Mouse (Mus musculus) bone marrow macrophage, adult 2 months (primary cell): Measurements from ENCODE around the gene Aatk. TPM values are rescaled to one million over a fixed set of nuclear protein-coding genes. Genes with fewer than 3 reads are reported as not detected.

ENCODE experiments used
- H3K27ac ChIP-seq: 2 replicates; pipeline ENCODE4 v1.5.1; 2012; ENCODE audit warnings: low read depth, low read length; ENCODE audit not compliant: insufficient read depth
- H3K4me1 ChIP-seq: 2 replicates; pipeline ENCODE4 v1.6.1; 2012; ENCODE audit warnings: low read length; ENCODE audit not compliant: control insufficient read depth, insufficient read depth
- H3K4me3 ChIP-seq: 2 replicates; pipeline ENCODE4 v1.5.1; 2012; ENCODE audit warnings: mild to moderate bottlenecking, low read length, moderate library complexity; ENCODE audit not compliant: insufficient read depth
- CTCF ChIP-seq: IDR thresholded peaks from 2 replicates; pipeline ENCODE4 v1.5.1; 2012; ENCODE audit warnings: low read depth, mild to moderate bottlenecking, low read length, moderate library complexity
- POLR2A ChIP-seq: IDR thresholded peaks from 2 replicates; pipeline ENCODE4 v1.6.1; 2012; ENCODE audit warnings: mild to moderate bottlenecking, low read depth, low read length, borderline replicate concordance
- polyA plus RNA-seq: library from polyadenylated mRNA; stranded (reverse); fragments of >200 nt; gene quantifications from 2 replicates; pipeline ENCODE4 v1.2.4, GENCODE M21; 2012; ENCODE audit not compliant: missing spikeins, insufficient read depth, insufficient read length

Gene Aatk
- polyA plus RNA-seq, 1 experiment, result 9.9 TPM

DNA sequence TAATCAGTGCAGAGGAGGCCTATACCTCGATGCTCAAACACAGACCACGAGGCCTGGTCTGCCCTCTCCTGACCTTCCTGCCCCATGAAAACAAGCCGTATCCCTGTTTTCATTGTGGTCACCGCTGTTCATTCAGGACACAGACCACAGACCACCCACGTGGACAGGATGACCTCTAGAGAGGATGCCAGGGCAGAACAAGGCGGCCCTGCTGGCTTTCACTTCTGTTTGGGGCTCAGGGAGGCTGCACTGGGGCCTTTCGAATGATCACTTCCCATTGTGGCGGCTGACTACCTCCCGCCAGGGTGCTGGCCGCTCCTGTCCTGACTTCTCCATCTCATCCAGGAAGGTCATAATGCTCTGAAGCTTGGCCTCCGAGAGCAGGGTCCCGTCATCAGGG, 24.1 kb upstream of the Aatk start:
- Histone ChIP-seq H3K4me1 (peaks cover 13% of the 10 kb centered on the region), H3K27ac (no peak overlapping the region), H3K4me3 (no peak overlapping the region)
- TF ChIP-seq CTCF (no peak), POLR2A (no peak)

DNA sequence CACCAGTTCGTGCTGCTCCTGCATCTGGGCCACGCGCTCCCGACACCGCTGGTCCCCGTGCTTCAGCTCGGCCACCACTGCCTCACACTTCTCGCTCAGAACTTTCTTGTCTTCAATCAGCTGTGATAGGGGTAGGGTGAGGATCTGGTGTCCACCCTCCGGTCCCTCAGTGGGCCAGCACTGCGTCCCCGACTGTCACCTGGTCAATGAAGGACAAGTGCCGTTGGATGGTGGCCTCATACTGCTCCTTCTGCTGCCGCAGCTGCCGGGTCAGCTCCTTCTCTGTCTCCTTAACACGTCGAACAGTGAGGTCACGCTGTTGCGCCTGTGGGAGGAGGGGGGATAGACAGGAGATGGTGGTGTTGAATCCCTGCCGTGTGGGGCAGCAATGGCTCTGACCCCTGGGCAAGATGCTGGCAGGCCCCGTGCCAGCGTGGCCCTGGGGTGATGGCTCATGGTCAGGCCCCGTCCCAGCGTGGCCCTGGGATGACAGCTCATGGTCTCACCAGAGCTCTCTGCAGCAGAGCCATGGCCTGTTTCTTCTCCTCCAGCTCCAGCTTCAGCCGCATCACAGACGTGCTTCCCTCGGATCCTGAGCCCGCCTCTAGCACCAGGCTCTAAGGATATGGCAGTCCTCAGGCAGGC, 23.4 kb upstream of the Aatk start:
- TF ChIP-seq POLR2A, result no peak
- no peak for TF ChIP-seq CTCF
- no peak overlapping the region for H3K4me3 ChIP-seq
- no peak overlapping the region for H3K27ac ChIP-seq
- peaks cover 13% of the 10 kb centered on the region for H3K4me1 ChIP-seq

DNA sequence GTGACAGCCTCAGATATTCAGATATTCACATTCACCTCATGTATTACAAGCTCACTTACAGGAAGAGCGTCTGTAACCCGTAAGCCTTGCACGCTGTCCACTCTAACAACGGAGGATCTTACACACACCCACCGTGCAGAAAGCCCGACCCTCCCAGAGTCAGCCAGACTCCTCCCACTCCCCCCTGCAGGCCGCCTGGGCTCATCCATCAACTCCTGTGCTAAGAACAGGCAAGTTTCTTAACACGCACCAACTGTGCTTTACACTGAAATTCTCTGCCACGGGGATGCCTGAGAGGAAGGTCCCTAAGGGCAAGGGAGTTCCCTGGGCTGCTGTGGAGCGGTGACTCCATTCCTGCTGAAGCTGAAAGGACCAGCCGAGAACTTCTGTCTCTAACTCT, 22.3 kb upstream of the Aatk start:
- Histone ChIP-seq H3K4me1 (peaks cover 18% of the 10 kb centered on the region), H3K27ac (no peak overlapping the region), H3K4me3 (no peak overlapping the region)
- TF ChIP-seq POLR2A (no peak), CTCF (no peak)

DNA sequence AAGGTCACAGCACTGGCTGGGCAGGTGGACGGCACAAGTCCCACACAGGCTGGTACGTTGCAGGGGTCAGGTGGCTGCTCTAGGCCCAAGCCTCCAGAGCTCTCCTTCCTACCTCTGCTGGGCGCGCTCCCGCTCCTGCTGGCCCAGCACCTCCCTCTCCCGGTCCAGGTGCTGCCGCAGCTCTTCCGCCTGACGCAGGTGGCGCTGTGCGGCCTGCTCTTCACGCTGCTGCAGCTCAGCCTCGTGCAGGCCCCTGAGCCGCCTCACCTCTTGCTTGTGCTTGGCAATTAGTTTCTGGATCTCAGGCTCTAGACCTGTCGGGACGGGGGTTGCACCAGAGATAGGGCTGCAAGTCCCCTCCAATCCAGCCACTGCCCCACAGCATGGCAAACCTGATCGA, 20.9 kb upstream of the Aatk start:
- no peak overlapping the region for H3K27ac ChIP-seq
- H3K4me1 ChIP-seq, result peaks cover 27% of the 10 kb centered on the region

DNA sequence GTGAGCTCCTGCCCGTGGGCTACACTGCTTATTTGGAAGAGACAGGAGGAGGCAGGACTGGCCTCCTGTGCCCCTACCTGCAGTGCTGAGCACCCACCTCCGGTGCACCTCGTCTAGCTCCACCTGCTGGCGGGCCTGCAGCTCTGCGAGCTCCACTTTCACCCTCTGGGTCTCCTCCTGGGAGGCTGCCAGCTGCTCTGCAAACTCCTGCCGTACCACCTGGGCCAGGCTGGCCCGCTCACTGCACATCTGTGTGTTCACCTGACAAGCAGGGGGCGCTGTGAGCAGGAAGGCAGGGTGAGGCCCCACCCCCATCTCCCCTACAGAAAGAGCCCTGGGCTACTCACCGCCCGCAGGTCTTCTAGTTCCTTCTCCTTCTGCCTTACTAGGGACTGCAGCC, 18.3 kb upstream of the Aatk start:
- peaks cover 15% of the 10 kb centered on the region for H3K4me1 ChIP-seq
- H3K27ac ChIP-seq, result no peak overlapping the region
- TF ChIP-seq CTCF (peak; percentile 91), POLR2A (no peak)
- no peak overlapping the region for H3K4me3 ChIP-seq

More for the DNA sequence above, 20.9 kb upstream of the Aatk start:
- TF ChIP-seq CTCF (no peak), POLR2A (no peak)
- H3K4me3 ChIP-seq, result no peak overlapping the region

DNA sequence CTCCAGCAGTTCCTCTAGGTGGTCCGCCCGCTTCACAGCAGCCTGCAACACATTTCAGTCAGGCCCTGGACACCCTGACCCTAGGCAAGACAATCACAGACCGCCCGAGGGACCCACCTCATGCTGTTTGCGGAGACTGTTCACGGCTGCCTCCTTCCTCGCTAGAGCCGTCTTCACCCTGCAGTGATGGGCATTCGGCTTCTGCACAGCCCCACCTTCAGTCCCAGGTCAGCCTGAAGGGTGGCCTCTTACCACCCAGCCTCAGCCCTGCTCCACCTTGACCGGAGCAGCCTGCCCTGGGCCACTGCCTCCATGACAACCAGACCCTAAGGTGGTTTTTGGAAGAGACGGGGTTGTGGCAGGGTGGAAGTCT, 17.7 kb upstream of the Aatk start:
- H3K4me3 ChIP-seq, result no peak overlapping the region
- TF ChIP-seq POLR2A, result no peak
- TF ChIP-seq CTCF, result no peak
- H3K4me1 ChIP-seq, result peaks cover 15% of the 10 kb centered on the region
- H3K27ac ChIP-seq, result no peak overlapping the region

DNA sequence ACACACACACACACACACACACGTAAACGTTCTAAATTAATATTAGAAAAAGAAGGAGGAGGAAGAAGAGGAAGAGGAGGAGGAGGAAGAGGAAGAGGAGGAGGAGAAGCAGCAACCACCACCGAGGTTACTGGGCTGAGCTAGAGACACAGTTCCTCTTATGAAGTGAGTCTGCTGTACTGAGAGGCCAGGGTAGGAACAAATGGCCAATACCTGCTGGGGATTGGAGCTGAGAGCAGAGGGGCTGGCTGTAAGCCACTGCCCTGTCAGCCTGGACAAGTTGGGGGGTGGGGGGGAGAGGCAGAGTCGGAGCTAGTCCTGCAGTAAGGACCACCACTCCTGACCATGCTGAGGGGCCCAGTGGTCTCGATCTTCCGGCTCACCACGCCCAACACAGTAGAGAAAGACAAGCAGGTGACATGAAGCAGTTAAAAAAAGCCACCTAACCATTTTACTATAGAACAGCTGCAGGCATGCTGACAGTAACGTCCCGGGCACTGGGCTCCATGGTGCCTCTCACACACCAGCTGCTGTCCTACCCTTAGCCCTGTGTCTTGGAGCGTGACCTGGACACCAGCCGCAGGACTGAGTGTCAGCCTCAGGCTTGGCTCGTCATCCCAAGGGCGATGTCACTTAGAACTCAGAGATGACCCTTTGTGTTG, 17.2 kb upstream of the Aatk start:
- TF ChIP-seq CTCF (no peak), POLR2A (no peak)
- H3K4me3 ChIP-seq, result no peak overlapping the region
- H3K27ac ChIP-seq, result peak overlapping the region; percentile 66
- H3K4me1 ChIP-seq, result peaks cover 15% of the 10 kb centered on the region

DNA sequence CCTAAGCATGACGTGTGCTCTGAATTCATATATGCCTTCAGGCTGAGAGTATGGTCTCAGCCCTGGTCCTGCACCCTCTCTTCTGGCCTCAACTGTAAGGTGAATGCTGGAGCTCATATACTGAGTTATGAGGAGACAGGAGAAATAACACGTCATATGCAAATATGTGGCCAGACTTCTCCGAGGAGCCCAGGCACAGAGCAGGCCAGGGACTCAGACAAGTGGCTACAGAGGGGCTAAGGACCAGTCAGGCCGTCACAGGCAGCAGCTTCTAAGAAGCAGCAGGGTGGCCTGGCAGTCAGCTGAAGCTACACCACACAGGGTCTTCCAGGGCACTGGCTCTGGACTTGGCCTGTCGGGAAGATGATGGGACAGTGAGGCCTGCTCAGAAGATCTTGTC, 16.4 kb upstream of the Aatk start:
- H3K27ac ChIP-seq, result peak overlapping the region; percentile 20; the same call in 1 of the 2 replicates
- peaks cover 21% of the 10 kb centered on the region for H3K4me1 ChIP-seq
- TF ChIP-seq POLR2A, result no peak
- TF ChIP-seq CTCF, result no peak
- H3K4me3 ChIP-seq, result no peak overlapping the region

DNA sequence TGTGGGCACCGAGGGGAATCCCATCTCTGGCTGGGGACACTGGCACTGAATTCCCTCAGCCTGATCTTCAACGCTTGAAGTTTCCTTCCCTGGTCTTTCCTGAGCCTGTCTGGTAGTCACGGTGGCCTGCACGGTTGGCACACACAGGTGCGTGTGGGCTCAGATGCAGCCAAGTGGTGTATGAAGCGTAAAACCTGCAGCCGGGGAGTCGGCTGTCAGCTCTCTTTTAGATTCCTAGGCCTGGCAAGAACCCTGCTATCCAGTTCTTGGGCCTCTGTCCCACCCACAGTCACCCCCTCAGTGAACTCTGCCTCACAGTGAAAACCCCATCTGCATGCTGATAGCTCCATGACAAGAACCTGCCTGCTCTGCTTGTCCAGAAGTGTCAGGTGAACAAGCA, 13.7 kb upstream of the Aatk start:
- Histone ChIP-seq H3K4me1 (peaks cover 41% of the 10 kb centered on the region), H3K4me3 (no peak overlapping the region), H3K27ac (no peak overlapping the region)
- TF ChIP-seq CTCF, result no peak
- TF ChIP-seq POLR2A, result no peak

DNA sequence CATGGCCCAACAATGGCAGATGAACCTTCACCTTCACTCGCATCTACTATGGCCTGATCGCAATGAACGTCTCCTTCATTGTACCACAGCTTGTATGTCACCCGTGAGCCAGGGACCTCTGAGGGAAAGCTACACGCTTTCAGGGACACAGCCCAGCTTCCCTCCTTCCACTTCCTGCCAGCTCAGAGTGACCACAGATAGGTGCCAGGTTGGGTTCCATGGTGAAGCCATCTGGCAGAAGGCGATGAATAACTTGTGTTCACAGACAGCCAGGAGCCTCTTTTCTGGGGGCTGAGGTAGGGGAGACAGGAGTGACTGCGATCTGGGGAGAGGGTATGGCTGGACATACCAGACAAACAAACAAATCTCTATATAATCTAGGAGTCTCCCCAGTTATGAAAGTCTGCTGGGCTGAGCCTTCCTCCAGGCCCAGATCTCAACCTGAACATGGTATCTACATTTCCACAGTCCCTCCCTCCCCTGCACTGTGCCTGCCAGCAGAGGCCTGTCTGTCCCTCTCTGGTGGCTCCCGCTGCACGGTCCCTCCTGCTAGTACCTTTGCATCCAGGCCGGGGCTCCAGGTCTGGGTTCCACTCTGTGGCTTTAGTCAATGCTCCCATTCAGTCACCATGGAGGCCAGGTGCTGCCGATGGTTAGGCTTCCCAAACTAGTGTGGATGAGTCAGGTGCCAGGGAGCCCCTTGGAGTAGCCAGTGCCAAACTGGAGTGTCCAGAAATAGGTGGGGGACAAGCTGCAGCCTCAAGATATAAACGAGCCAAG, 9.2 kb upstream of the Aatk start:
- TF ChIP-seq POLR2A, result no peak
- no peak for TF ChIP-seq CTCF
- Histone ChIP-seq H3K4me1 (peaks cover 31% of the 10 kb centered on the region), H3K27ac (no peak overlapping the region), H3K4me3 (no peak overlapping the region)
